Mouse (Mus musculus): ENCODE measurements around the gene Sh3bp5. TPM values are rescaled to one million over a fixed set of nuclear protein-coding genes. Genes with fewer than 3 reads are reported as not detected.

Gene Sh3bp5
- polyA plus RNA-seq, 1 experiment from 2014 or later, result 39.0 TPM

GRCm38 (mm10) chr14:31392300-31392699 lies 43.6 kb downstream of the Sh3bp5 start:
- H3K27ac ChIP-seq (ENCODE audit: low read length), result no peak overlapping the region

DNA sequence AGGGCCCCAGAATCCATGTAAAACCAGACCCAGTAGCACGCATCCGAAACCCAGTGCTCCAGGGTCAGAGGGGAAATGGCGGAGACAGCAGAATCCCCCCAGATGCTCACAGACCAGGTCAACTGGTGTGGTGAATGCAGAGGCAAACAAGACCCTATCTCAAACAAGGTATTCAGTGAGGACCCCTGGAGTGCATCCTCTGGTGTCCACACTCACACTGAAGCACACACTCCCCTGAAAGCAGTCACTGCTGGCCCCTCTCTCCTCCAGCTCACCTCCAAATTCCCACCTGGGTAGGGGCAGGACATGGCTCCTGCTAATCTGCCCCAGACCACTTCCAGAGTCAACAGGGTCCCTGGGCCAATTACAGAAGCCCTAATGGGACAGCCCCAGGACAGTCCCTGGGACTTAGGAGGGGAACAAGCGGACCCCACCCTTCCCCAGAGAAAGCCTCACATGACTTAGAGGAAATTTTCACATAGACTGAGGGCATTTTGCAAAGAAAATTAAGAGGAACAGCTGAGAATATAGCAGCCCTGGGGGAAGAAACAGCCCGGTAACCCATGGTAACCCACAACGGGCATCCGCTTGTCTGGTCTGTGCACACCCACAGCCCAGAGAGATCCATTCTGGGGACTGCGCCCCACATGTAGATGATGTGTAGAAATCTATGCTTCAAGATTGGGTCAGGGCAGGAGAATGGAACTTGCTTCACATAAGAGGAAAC lies 46.3 kb downstream of the Sh3bp5 start:
- Histone ChIP-seq H3K27ac (ENCODE audit: low read length) (no peak overlapping the region), H3K27me3 (ENCODE audit: insufficient read depth, low read length) (no peaks in the 10 kb centered on the region), H3K9ac (replicated peaks; ENCODE audit: low read length) (no peak overlapping the region), H3K4me2 (replicated peaks; ENCODE audit: low read depth, low read length) (no peak overlapping the region), H3K36me3 (ENCODE audit: insufficient read depth, low read length) (no peaks in the 10 kb centered on the region), H3K4me1 (ENCODE audit: insufficient read depth, low read length) (peaks cover 33% of the 10 kb centered on the region), H3K9me3 (ENCODE audit: low read length) (no peaks in the 10 kb centered on the region), H3K4me3 (ENCODE audit: low read length) (no peak overlapping the region)
- ATAC-seq (ENCODE audit: low FRiP score, low TSS enrichment), result no peak
- 93% methylated on average over 8 of the region's 8 CpGs for WGBS

More at GRCm38 (mm10) chr14:31392300-31392699, 43.6 kb downstream of the Sh3bp5 start:
- Histone ChIP-seq H3K4me2 (replicated peaks; ENCODE audit: low read depth, low read length) (no peak overlapping the region), H3K4me3 (ENCODE audit: low read length) (no peak overlapping the region), H3K9ac (replicated peaks; ENCODE audit: low read length) (no peak overlapping the region), H3K36me3 (ENCODE audit: insufficient read depth, low read length) (peaks cover 7% of the 10 kb centered on the region; the same call in 1 of the 2 replicates), H3K9me3 (ENCODE audit: low read length) (peaks cover 7% of the 10 kb centered on the region; the same call in 1 of the 2 replicates), H3K27me3 (ENCODE audit: insufficient read depth, low read length) (no peaks in the 10 kb centered on the region), H3K4me1 (ENCODE audit: insufficient read depth, low read length) (peaks cover 16% of the 10 kb centered on the region)
- 89% methylated on average over 5 of the region's 5 CpGs for WGBS
- ATAC-seq (ENCODE audit: low FRiP score, low TSS enrichment), result no peak

DNA sequence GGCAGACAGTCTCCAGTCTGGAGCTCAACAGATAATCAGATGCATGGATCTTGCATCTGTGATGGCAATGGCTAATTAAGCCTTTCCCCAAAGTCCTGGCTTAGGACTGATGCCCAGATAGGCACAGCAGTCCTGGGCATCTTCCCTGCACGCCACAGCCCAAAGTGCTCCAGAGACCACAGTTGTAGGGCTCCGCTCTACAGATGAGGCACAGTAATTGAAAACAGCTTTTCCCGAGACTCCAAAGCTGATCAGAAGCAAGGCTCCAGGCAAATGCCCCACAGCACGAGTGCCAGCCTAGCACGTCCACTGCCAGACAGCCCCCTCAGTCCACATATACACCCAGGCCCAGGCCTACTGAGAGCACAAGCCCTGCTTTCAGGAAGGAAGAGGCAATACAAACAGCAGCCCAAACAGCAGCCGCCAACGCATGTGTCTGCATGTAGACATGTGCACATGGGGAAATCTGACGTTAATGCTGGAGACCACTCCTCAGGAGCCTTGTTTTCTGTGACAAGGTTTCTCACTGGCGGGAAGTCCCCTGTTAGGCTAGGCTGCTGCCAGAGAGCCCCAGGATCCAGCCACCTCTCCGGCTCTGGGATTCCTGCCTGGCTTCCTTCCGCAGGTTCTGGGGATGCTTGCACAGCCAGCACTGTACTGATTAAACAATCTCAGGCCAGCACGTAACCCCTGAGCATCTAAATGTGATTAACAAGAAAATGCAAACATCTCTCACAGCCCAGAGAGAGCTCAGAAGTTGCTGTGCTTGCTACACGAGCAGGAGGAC lies 47.6 kb downstream of the Sh3bp5 start:
- Histone ChIP-seq H3K27ac (ENCODE audit: low read length) (no peak overlapping the region), H3K4me3 (ENCODE audit: low read length) (no peak overlapping the region), H3K4me2 (replicated peaks; ENCODE audit: low read depth, low read length) (no peak overlapping the region), H3K9me3 (ENCODE audit: low read length) (no peaks in the 10 kb centered on the region), H3K27me3 (ENCODE audit: insufficient read depth, low read length) (no peaks in the 10 kb centered on the region), H3K9ac (replicated peaks; ENCODE audit: low read length) (no peak overlapping the region), H3K4me1 (ENCODE audit: insufficient read depth, low read length) (peaks cover 29% of the 10 kb centered on the region), H3K36me3 (ENCODE audit: insufficient read depth, low read length) (peaks cover 5% of the 10 kb centered on the region; the same call in 1 of the 2 replicates)
- ATAC-seq (ENCODE audit: low FRiP score, low TSS enrichment), result no peak
- WGBS, result 70% methylated on average over 13 of the region's 13 CpGs

GRCm38 (mm10) chr14:31387301-31387981 lies 48.4 kb downstream of the Sh3bp5 start:
- no peak for ATAC-seq (ENCODE audit: low FRiP score, low TSS enrichment)
- Histone ChIP-seq H3K9ac (replicated peaks; ENCODE audit: low read length) (no peak overlapping the region), H3K4me1 (ENCODE audit: insufficient read depth, low read length) (peaks cover 28% of the 10 kb centered on the region), H3K27me3 (ENCODE audit: insufficient read depth, low read length) (no peaks in the 10 kb centered on the region), H3K9me3 (ENCODE audit: low read length) (no peaks in the 10 kb centered on the region), H3K27ac (ENCODE audit: low read length) (no peak overlapping the region), H3K36me3 (ENCODE audit: insufficient read depth, low read length) (peaks cover 5% of the 10 kb centered on the region; the same call in 1 of the 2 replicates), H3K4me2 (replicated peaks; ENCODE audit: low read depth, low read length) (no peak overlapping the region), H3K4me3 (ENCODE audit: low read length) (no peak overlapping the region)
- 70% methylated on average over 11 of the region's 11 CpGs for WGBS

GRCm38 (mm10) chr14:31385977-31386697 lies 49.7 kb downstream of the Sh3bp5 start:
- Histone ChIP-seq H3K4me3 (ENCODE audit: low read length) (no peak overlapping the region), H3K4me2 (replicated peaks; ENCODE audit: low read depth, low read length) (no peak overlapping the region), H3K27ac (ENCODE audit: low read length) (peak overlapping the region; percentile 86), H3K27me3 (ENCODE audit: insufficient read depth, low read length) (no peaks in the 10 kb centered on the region), H3K9ac (replicated peaks; ENCODE audit: low read length) (0 out of 2 replicates have a peak overlapping the region, but pooled peaks have one; percentile 4), H3K4me1 (ENCODE audit: insufficient read depth, low read length) (peaks cover 28% of the 10 kb centered on the region), H3K36me3 (ENCODE audit: insufficient read depth, low read length) (peaks cover 5% of the 10 kb centered on the region; the same call in 1 of the 2 replicates), H3K9me3 (ENCODE audit: low read length) (no peaks in the 10 kb centered on the region)
- 26% methylated on average over 13 of the region's 13 CpGs for WGBS
- ATAC-seq (ENCODE audit: low FRiP score, low TSS enrichment), result peak; percentile 89

DNA sequence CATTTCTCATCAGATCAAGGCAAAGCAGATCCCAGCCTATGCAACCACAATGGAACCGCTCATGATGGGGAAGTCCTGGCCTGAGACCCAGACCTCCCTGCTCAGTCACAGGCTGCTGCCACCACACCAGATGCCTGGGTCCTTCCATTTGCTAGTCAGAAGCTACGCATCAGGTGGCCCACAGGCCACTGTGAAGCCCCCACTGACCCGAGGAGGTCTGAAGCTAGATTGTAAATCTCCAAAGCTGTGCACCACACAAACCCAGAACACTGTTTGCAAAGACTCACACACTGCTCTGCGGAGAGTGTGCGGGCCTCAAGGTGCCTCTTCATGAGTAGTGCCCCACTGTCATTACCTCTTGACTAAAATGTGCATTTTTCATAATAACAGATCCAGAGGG lies 50.5 kb downstream of the Sh3bp5 start:
- Histone ChIP-seq H3K9ac (replicated peaks; ENCODE audit: low read length) (0 out of 2 replicates have a peak overlapping the region, but pooled peaks have one; percentile 4), H3K36me3 (ENCODE audit: insufficient read depth, low read length) (peaks cover 5% of the 10 kb centered on the region; the same call in 1 of the 2 replicates), H3K4me3 (ENCODE audit: low read length) (no peak overlapping the region), H3K9me3 (ENCODE audit: low read length) (no peaks in the 10 kb centered on the region), H3K4me1 (ENCODE audit: insufficient read depth, low read length) (peaks cover 28% of the 10 kb centered on the region), H3K27me3 (ENCODE audit: insufficient read depth, low read length) (no peaks in the 10 kb centered on the region), H3K27ac (ENCODE audit: low read length) (peak overlapping the region; percentile 86), H3K4me2 (replicated peaks; ENCODE audit: low read depth, low read length) (no peak overlapping the region)
- WGBS, result 81% methylated on average over 5 of the region's 5 CpGs
- no peak for ATAC-seq (ENCODE audit: low FRiP score, low TSS enrichment)

DNA sequence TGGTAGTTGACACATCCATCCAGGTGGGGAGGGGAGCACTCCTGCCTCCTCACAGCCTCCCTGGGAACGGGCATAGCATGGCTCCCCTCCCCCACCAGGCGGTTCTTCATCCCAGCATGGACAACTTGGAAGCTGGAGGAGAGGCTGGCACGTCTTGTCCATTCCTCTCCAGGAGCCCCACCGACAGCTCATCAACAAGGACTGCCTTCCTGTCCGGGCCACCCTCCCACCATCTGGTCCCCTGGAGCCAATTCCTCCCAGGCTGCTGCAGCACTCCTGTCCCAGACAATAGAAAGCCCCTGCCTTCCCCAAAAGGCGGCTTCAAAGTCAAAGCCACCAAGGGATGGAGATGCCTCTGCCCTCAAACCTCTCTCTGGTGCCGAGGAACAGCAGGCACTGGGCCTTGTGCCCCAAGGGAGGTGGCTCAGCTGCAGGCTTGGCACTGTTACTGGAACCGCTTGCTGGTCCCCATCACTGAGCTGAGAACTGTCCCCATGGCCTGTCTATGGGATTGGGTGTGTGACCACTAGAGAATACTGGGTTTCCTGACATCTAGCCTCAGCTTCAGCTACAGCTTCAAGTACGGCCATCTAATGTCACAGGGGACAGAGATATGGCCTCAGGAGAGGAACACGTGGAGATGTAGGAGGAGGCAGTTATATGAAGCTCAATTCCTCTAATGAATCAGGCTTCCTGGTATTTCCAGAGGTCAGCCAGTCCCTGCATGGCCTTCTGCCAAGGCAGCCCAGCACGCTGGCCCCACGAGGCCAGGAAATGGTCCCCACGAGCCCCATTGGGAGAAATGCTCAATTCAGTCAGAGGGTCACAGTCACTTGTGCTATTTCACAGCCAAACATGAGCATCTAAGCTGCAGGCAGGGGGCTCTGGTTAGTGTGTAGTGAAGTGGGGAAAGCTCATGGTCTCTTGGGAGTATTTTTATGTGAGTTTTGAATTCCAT lies 51.2 kb downstream of the Sh3bp5 start:
- Histone ChIP-seq H3K9ac (replicated peaks; ENCODE audit: low read length) (peak overlapping the region; percentile 13; the same call in 1 of the 2 replicates), H3K36me3 (ENCODE audit: insufficient read depth, low read length) (peaks cover 5% of the 10 kb centered on the region; the same call in 1 of the 2 replicates), H3K4me3 (ENCODE audit: low read length) (no peak overlapping the region), H3K27ac (ENCODE audit: low read length) (peak overlapping the region; percentile 86), H3K4me1 (ENCODE audit: insufficient read depth, low read length) (peaks cover 28% of the 10 kb centered on the region), H3K9me3 (ENCODE audit: low read length) (no peaks in the 10 kb centered on the region), H3K27me3 (ENCODE audit: insufficient read depth, low read length) (no peaks in the 10 kb centered on the region), H3K4me2 (replicated peaks; ENCODE audit: low read depth, low read length) (no peak overlapping the region)
- WGBS, result 64% methylated on average over 13 of the region's 13 CpGs
- peak; percentile 24; the same call in 1 of the 2 replicates for ATAC-seq (ENCODE audit: low FRiP score, low TSS enrichment)

GRCm38 (mm10) chr14:31383470-31384050 lies 52.3 kb downstream of the Sh3bp5 start:
- Histone ChIP-seq H3K9ac (replicated peaks; ENCODE audit: low read length) (no peak overlapping the region), H3K4me2 (replicated peaks; ENCODE audit: low read depth, low read length) (no peak overlapping the region), H3K27ac (ENCODE audit: low read length) (no peak overlapping the region), H3K4me3 (ENCODE audit: low read length) (no peak overlapping the region), H3K9me3 (ENCODE audit: low read length) (no peaks in the 10 kb centered on the region), H3K36me3 (ENCODE audit: insufficient read depth, low read length) (peaks cover 5% of the 10 kb centered on the region; the same call in 1 of the 2 replicates), H3K27me3 (ENCODE audit: insufficient read depth, low read length) (no peaks in the 10 kb centered on the region), H3K4me1 (ENCODE audit: insufficient read depth, low read length) (peaks cover 28% of the 10 kb centered on the region)
- ATAC-seq (ENCODE audit: low FRiP score, low TSS enrichment), result no peak
- 80% methylated on average over 11 of the region's 11 CpGs for WGBS
